ENCODE assay signal across 9 mouse cellular contexts in genomic region chr6:49656359-49657280, GRCm38 (mm10).
DNase-seq lines count a peak whose midpoint lies in the region; ATAC-seq and TF ChIP-seq lines count a peak whose summit lies in the region.
"Had no signal": no experiment of that assay in that cellular context is flagged by ENCODE, and none has a peak within 500 bp of the region (broad histone marks: within the 10 kb centered on the region; RNA-seq: fewer than 3 reads in every experiment).

No protein-coding gene starts in this region.

- H3K4me3 ChIP-seq in kidney, postnatal 0 days (replicated peaks; ENCODE audit: low read depth, low read length): no peak overlapping the region
- no peak overlapping the region for H3K4me3 ChIP-seq in forebrain, embryonic 10.5 days
- H3K4me3 ChIP-seq: embryonic facial prominence, embryonic 13.5 days had no signal

- H3K9me3 ChIP-seq in kidney, postnatal 0 days (replicated peaks; ENCODE audit: low read length): no peaks in the 10 kb centered on the region
- H3K9me3 ChIP-seq in forebrain, embryonic 10.5 days: no peaks in the 10 kb centered on the region
- H3K9me3 ChIP-seq: embryonic facial prominence, embryonic 13.5 days had no signal

- WGBS in kidney, postnatal 0 days: 52% methylated on average over 13 of the region's 13 CpGs
- WGBS in forebrain, embryonic 10.5 days: 79% methylated on average over 13 of the region's 13 CpGs

- H3K27me3 ChIP-seq in kidney, postnatal 0 days (ENCODE audit: insufficient read depth, low read length): no peaks in the 10 kb centered on the region
- H3K27me3 ChIP-seq in forebrain, embryonic 10.5 days (ENCODE audit: poor library complexity, severe bottlenecking): no peaks in the 10 kb centered on the region
- H3K27me3 ChIP-seq: embryonic facial prominence, embryonic 13.5 days had no signal

- no peaks in the 10 kb centered on the region for H3K4me1 ChIP-seq in kidney, postnatal 0 days (replicated peaks; ENCODE audit: insufficient read depth, low read length)
- H3K4me1 ChIP-seq in forebrain, embryonic 10.5 days: no peaks in the 10 kb centered on the region
- H3K4me1 ChIP-seq: embryonic facial prominence, embryonic 13.5 days had no signal

- H3K36me3 ChIP-seq in kidney, postnatal 0 days (ENCODE audit: insufficient read depth, low read length): no peaks in the 10 kb centered on the region
- H3K36me3 ChIP-seq in forebrain, embryonic 10.5 days (replicated peaks): no peaks in the 10 kb centered on the region
- H3K36me3 ChIP-seq: embryonic facial prominence, embryonic 13.5 days had no signal

- H3K27ac ChIP-seq in kidney, postnatal 0 days: no peak overlapping the region
- no peak overlapping the region for H3K27ac ChIP-seq in forebrain, embryonic 10.5 days
- H3K27ac ChIP-seq: embryonic facial prominence, embryonic 13.5 days had no signal

- ATAC-seq in kidney, postnatal 0 days (replicated peaks; ENCODE audit: low FRiP score, low read depth): peak; percentile 46

- H3K4me2 ChIP-seq in kidney, postnatal 0 days (ENCODE audit: low read length): no peak overlapping the region
- H3K4me2 ChIP-seq: embryonic facial prominence, embryonic 13.5 days had no signal

- no peak overlapping the region for H3K9ac ChIP-seq in kidney, postnatal 0 days (ENCODE audit: low read depth, low read length)
- H3K9ac ChIP-seq: embryonic facial prominence, embryonic 13.5 days had no signal

- DNase-seq in kidney, postnatal 0 days (ENCODE audit: low spot score): peak; percentile 41
- no peak for DNase-seq in kidney, postnatal 36 days
- DNase-seq in urinary bladder, postnatal 14 days (ENCODE audit: low spot score): peak; percentile 65
- DNase-seq in urinary bladder, postnatal 4 days (ENCODE audit: low spot score in 2 of 2): no peak
- peak; percentile 7 for DNase-seq in embryo, embryonic 11 days
- DNase-seq in urinary bladder, postnatal 36 days (ENCODE audit: low spot score in 2 of 2): peak; percentile 35 to 46
- DNase-seq in forebrain, embryonic 10.5 days (ENCODE audit: extremely low spot score, low spot score): no peak
- DNase-seq in spleen, postnatal 36 days (ENCODE audit: low spot score in 2 of 2): no peak

- TF ChIP-seq CTCF in kidney, postnatal 0 days (IDR thresholded peaks at IDR 0.05; ENCODE audit: low read depth): peak; percentile 35; the same call in 1 of the 2 replicates

Comparison
In these comparisons a context has a peak if more than half of its experiments do, and no peak if none do; other contexts are left out.
1. DNase-seq: peak in kidney, postnatal 0 days (single experiment), urinary bladder, postnatal 14 days (single experiment), embryo, embryonic 11 days (single experiment) and urinary bladder, postnatal 36 days (2 of 2); none in kidney, postnatal 36 days (0 of 2), urinary bladder, postnatal 4 days (0 of 2), forebrain, embryonic 10.5 days (single experiment) and spleen, postnatal 36 days (0 of 2).